8 mouse cellular contexts compared by ENCODE assay signal in genomic region chr4:59869488-59870057, GRCm38 (mm10). TPM values are rescaled to one million over a fixed set of nuclear protein-coding genes. Genes with fewer than 3 reads are reported as not detected.
A peak's percentile ranks its signal among the peaks of the same experiment; 100 is the strongest.
DNase-seq lines count a peak whose midpoint lies in the region; ATAC-seq lines count a peak whose summit lies in the region.

No protein-coding gene starts in this region.

- no peak for ATAC-seq in midbrain, embryonic 11.5 days (ENCODE audit: low FRiP score)

- no peaks in the 10 kb centered on the region for H3K9me3 ChIP-seq in midbrain, embryonic 11.5 days (ENCODE audit: control insufficient read depth, low read length)

- H3K4me1 ChIP-seq in midbrain, embryonic 11.5 days (ENCODE audit: control insufficient read depth, insufficient read depth, low read length): no peaks in the 10 kb centered on the region; the same call in 1 of the 2 replicates

- H3K27ac ChIP-seq in midbrain, embryonic 11.5 days (ENCODE audit: low read depth, low read length): no peak overlapping the region

- H3K36me3 ChIP-seq in midbrain, embryonic 11.5 days (ENCODE audit: control insufficient read depth, insufficient read depth, low read length): no peaks in the 10 kb centered on the region

- H3K4me3 ChIP-seq in midbrain, embryonic 11.5 days (ENCODE audit: low read depth, low read length): no peak overlapping the region

- 90% methylated on average over 6 of the region's 6 CpGs for WGBS in midbrain, embryonic 11.5 days

- H3K27me3 ChIP-seq in midbrain, embryonic 11.5 days (ENCODE audit: control insufficient read depth, insufficient read depth, low read length): no peaks in the 10 kb centered on the region

- H3K4me2 ChIP-seq in midbrain, embryonic 11.5 days: no peak overlapping the region

- DNase-seq in kidney, adult 18-20 months: peak; percentile 37
- no peak for DNase-seq in kidney, adult 11 months
- DNase-seq in adipocyte (ENCODE audit: low spot score): peak; percentile 96
- peak; percentile 54 to 73 for DNase-seq in cerebellum, postnatal 14 days
- DNase-seq in kidney, postnatal 4 days: peak; percentile 24 to 28
- no peak for DNase-seq in frontal cortex, postnatal 10 days (ENCODE audit: low spot score in 2 of 2)
- no peak for DNase-seq in layer of hippocampus, adult 18-20 months (ENCODE audit: low spot score in 2 of 2)
- DNase-seq in midbrain, embryonic 11.5 days (ENCODE audit: low spot score, missing footprints): no peak

- H3K9ac ChIP-seq in midbrain, embryonic 11.5 days (ENCODE audit: low read length): no peak overlapping the region

RNA-seq across cellular contexts. Expression of gene Slc46a2, which starts 45.3 kb away (rescaled TPM):
- not detected for total RNA-seq in layer of hippocampus, adult 18-20 months (2021)
- polyA plus RNA-seq in midbrain, embryonic 11.5 days (2014; fragmentation: Nextera tagmentation; extraction: Ambion mirVana): 0.07 TPM in 1 of 2 replicates, not detected in the other

Comparison
In these comparisons a context has a peak if more than half of its experiments do, and no peak if none do; other contexts are left out.
1. DNase-seq: peak in kidney, adult 18-20 months (single experiment), adipocyte (single experiment), cerebellum, postnatal 14 days (2 of 2) and kidney, postnatal 4 days (2 of 2); none in kidney, adult 11 months (single experiment), frontal cortex, postnatal 10 days (0 of 2), layer of hippocampus, adult 18-20 months (0 of 2) and midbrain, embryonic 11.5 days (single experiment).